Mouse (Mus musculus) right cerebral cortex, adult 18-20 months (tissue): ENCODE measurements around the gene Neo1.

Experiments used
- DNase-seq: peaks from one replicate; pipeline ENCODE4 v3.0.0; 2022; ENCODE audit warnings: mixed read lengths

Gene Neo1

GRCm38 (mm10) chr9:58859080-58859635 lies 177.1 kb downstream of the Neo1 start:
- no peak for DNase-seq

GRCm38 (mm10) chr9:58854931-58855330 lies 181.3 kb downstream of the Neo1 start:
- no peak for DNase-seq

DNA sequence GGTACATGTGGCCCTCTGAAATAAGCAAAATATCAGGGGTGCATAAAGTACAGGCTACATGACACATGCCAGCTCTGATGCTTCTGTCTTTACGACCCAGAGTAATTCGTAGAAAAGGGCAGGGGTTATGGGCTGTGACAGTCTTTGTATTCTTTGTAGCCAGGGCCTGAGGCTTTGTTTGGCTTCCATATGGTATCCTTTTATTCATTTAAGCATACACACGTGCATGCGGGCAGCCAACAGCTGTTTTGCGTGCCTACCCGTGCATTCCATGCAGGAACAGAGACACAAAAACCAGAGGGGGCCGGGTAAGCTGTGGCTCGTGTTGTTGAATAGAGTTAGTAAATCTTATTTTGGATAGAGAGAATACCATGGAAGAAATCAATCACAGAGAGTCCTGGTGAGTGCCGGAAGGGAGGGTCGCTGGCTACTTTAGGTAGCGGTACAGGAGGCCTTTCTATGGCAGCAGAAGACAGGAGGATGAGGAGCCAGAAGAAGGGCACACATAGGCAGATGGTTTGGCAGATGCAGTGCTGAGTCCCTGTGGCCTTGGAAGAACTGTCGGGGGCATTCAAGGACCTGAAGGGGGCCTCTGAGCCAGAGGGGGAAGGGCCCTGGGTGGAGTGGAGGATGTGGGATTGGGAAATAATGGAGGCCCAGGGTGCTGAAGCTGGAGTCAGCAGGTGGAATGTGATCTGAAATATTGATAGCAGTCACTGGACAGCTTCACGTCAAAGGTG lies 186.5 kb downstream of the Neo1 start:
- DNase-seq = no peak

GRCm38 (mm10) chr9:58847676-58848075 lies 188.6 kb downstream of the Neo1 start:
- DNase-seq = no peak

DNA sequence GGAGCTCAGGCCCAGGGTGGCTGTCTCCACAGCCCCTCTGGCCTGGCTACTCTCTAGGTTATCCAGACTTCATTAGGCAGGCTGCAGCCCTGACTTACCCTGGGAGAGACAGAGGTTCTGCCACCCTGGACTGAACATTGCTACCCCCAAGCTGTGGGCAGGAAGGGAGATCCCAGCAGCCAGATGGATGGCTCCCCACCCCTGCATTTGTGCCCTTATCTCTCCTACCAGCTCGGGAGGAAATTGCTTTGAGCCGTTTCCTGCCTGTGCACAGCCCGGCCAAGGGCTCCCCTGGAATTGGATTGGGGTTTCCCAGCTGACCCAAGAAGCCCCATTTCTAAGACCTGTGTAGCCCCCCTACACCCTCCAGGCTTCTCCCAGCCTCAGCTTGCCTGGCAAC lies 189.2 kb downstream of the Neo1 start:
- DNase-seq = no peak

- no peak for DNase-seq
These were observed 191.6 kb downstream of the Neo1 start for GRCm38 (mm10) chr9:58844597-58844996.

DNA sequence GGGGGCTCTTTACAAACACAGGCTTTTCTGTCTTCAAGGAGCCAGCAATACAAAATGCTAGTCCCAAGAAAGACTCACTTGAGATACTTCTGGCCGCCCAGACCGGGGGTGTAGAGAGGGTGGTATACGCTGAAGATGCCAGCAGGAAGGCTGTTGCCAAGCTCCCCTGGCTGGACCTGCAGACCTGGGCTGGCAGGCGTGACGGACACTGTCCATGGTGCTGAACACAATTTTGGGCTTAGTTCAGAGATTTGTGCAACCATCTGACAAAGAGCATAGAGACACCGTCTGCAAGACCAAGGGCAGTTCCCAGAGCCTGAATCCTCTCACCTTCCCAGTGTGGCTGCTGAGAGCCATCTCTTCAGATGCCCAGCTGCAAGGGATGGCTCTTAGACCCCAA lies 194.6 kb downstream of the Neo1 start:
- no peak for DNase-seq

GRCm38 (mm10) chr9:58838504-58838903 lies 197.7 kb downstream of the Neo1 start:
- no peak for DNase-seq

- DNase-seq = no peak
These were observed 199.1 kb downstream of the Neo1 start for GRCm38 (mm10) chr9:58837174-58837573.

- no peak for DNase-seq
These were observed 203.3 kb downstream of the Neo1 start for GRCm38 (mm10) chr9:58832939-58833338.

DNA sequence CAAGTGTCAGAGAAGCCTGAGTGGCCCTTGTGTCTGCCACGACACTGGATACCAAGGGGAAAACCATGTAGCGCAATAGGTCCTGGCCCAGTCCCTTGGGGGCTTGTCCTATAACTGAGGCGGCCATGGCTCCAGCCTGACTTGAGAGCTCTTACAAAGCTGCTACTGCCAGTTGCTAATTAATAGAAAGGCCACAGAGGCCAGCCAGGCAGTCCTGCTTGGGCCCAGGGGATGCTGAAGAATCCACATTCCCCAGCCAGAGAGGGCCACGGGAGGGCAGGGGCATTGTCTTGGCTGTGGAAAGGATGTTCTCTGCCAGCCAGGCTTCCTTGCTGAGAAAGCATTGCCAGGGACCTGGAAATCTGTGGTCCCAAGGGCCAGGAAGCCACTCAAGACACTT lies 206.6 kb downstream of the Neo1 start:
- DNase-seq = no peak
